Mouse (Mus musculus): ENCODE data around the gene Tmcc1. TPM values are rescaled to one million over a fixed set of nuclear protein-coding genes. Genes with fewer than 3 reads are reported as not detected.
A peak's percentile ranks its signal among the peaks of the same experiment; 100 is the strongest.

Tmcc1 gene
- polyA plus RNA-seq, 1 experiment from 2014 or later, result 26.2 TPM

DNA sequence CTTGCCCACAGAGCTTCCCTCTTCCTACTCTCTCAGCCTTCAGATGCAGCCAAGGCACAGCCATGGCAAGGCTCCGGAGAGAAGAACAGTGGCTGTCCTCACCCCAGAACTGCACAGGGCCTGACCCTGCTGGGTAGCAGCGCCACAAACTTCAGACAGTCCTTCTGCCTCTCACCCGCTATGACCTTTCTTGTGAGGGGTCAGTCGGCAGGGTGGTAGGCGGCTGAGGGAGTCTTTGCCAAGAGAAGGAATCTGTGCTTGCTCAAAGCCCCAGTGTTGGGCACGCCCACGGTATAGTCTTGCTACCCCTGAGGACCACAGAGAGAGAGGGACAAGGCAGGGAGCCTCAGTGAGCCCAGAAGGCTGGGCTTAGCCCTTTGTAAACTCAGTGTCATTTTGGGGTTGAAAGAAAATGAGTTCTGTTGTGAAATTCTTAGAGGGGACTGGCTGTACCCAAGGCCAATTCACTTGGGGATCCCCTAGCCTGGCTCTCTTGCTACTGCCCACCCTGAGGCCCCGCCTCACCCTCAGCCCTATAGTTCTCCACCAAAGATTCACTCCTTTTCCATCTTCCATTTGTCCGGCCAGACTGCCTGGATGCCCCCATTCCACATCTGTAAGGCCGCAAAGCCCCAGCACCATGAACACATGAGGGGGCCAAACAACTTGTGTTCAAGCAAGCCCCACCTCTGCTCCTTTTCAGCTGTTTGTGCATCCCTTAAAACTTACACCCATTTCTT, 201.2 kb downstream of the Tmcc1 start:
- DNase-seq (no peak), ATAC-seq (ENCODE audit: low FRiP score, low TSS enrichment) (no peak)
- H3K4me2 ChIP-seq (ENCODE audit: low read length), result no peak overlapping the region; the same call in 1 of the 2 replicates
- no peak overlapping the region for H3K9ac ChIP-seq (replicated peaks; ENCODE audit: low read length)
- no peak overlapping the region for H3K27ac ChIP-seq (replicated peaks; ENCODE audit: low read depth, low read length)
- H3K4me1 ChIP-seq (ENCODE audit: control insufficient read depth, insufficient read depth, low read length), result peaks cover 17% of the 10 kb centered on the region
- H3K9me3 ChIP-seq (ENCODE audit: control insufficient read depth, low read length), result no peaks in the 10 kb centered on the region
- H3K27me3 ChIP-seq (ENCODE audit: control insufficient read depth, insufficient read depth, low read length), result peaks cover 44% of the 10 kb centered on the region
- H3K36me3 ChIP-seq (ENCODE audit: control insufficient read depth, insufficient read depth, low read length), result no peaks in the 10 kb centered on the region
- 29% methylated on average over 10 of the region's 10 CpGs for WGBS
- H3K4me3 ChIP-seq (replicated peaks; ENCODE audit: low read depth, low read length), result 0 out of 2 replicates have a peak overlapping the region, but pooled peaks have one; percentile 5

- Histone ChIP-seq H3K9ac (replicated peaks; ENCODE audit: low read length) (no peak overlapping the region; the same call in 1 of the 2 replicates), H3K27me3 (ENCODE audit: control insufficient read depth, insufficient read depth, low read length) (peaks cover 44% of the 10 kb centered on the region), H3K36me3 (ENCODE audit: control insufficient read depth, insufficient read depth, low read length) (no peaks in the 10 kb centered on the region), H3K4me2 (ENCODE audit: low read length) (no peak overlapping the region; the same call in 1 of the 2 replicates), H3K27ac (replicated peaks; ENCODE audit: low read depth, low read length) (no peak overlapping the region), H3K4me3 (replicated peaks; ENCODE audit: low read depth, low read length) (0 out of 2 replicates have a peak overlapping the region, but pooled peaks have one; percentile 5), H3K4me1 (ENCODE audit: control insufficient read depth, insufficient read depth, low read length) (peaks cover 23% of the 10 kb centered on the region), H3K9me3 (ENCODE audit: control insufficient read depth, low read length) (no peaks in the 10 kb centered on the region)
- ATAC-seq (ENCODE audit: low FRiP score, low TSS enrichment) (no peak), DNase-seq (no peak)
- 28% methylated on average over 13 of the region's 13 CpGs for WGBS
Observed at GRCm38 (mm10) chr6:115991108-115991880, 202.0 kb downstream of the Tmcc1 start.

DNA sequence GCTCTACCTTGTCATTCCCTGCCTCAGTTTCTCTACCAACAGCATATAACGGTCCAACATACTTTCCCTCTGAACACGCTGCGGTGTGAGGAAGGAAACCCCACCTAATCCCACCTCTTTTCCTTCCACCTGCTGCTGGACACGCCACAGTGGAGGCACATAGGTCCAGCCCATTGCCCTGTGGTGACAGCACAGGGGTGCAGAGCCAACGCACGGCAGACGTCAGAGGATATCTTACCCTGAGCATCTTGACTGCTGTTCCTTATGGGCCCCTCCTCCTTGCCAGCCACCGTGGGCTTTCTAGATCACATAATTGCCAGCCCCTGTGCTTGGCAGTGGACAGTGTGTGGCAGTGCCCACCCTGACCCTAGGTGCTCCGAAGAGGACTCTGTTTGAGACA, 202.8 kb downstream of the Tmcc1 start:
- no peak overlapping the region for H3K9ac ChIP-seq (replicated peaks; ENCODE audit: low read length)
- no peak overlapping the region for H3K27ac ChIP-seq (replicated peaks; ENCODE audit: low read depth, low read length)
- no peak for DNase-seq
- H3K27me3 ChIP-seq (ENCODE audit: control insufficient read depth, insufficient read depth, low read length), result peaks cover 36% of the 10 kb centered on the region
- WGBS, result 84% methylated on average over 9 of the region's 9 CpGs
- no peaks in the 10 kb centered on the region for H3K36me3 ChIP-seq (ENCODE audit: control insufficient read depth, insufficient read depth, low read length)
- no peaks in the 10 kb centered on the region for H3K9me3 ChIP-seq (ENCODE audit: control insufficient read depth, low read length)
- ATAC-seq (ENCODE audit: low FRiP score, low TSS enrichment), result no peak
- H3K4me1 ChIP-seq (ENCODE audit: control insufficient read depth, insufficient read depth, low read length), result peaks cover 23% of the 10 kb centered on the region
- H3K4me2 ChIP-seq (ENCODE audit: low read length), result no peak overlapping the region
- H3K4me3 ChIP-seq (replicated peaks; ENCODE audit: low read depth, low read length), result no peak overlapping the region

DNA sequence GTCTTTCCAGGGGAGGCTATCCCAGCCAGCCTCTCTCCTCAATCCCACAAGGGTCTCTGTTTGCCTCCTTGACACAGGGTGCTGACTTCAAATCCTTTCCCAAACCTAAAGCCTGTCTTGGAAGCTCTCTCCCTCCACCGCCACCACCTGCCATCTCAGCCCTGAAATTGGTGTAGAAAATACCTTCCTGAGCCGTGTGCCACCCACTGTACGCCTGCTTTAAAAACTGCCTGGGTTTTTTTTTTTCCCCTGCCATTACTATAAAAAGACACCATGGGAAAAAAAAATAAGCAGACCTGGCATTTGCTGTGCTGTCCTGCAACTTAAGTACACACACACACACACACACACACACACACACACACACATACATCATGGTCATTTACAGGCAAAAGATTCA, 203.2 kb downstream of the Tmcc1 start:
- no peak overlapping the region for H3K27ac ChIP-seq (replicated peaks; ENCODE audit: low read depth, low read length)

DNA sequence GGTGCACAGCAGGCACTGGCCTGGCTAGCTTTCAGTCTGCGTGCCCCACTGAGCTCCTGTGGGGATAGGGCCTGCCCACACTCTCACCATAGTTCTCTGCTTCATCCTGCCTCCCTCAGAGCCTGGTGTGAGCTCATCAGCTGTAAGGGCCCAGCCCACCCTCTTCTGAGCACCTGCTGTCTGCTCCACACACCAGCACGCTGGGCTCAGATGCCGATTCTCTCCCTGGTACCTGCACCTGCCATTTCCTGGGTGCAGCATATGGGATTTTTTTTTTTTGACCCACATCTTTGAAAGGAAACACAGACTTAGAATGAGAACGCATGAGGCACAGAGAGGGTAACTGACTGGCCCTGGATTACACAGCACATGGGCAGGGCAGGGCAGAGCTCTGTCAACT, 203.7 kb downstream of the Tmcc1 start:
- H3K9ac ChIP-seq (replicated peaks; ENCODE audit: low read length), result no peak overlapping the region
- peaks cover 36% of the 10 kb centered on the region for H3K27me3 ChIP-seq (ENCODE audit: control insufficient read depth, insufficient read depth, low read length)
- 64% methylated on average over 4 of the region's 4 CpGs for whole genome bisulfite sequencing
- H3K9me3 ChIP-seq (ENCODE audit: control insufficient read depth, low read length), result no peaks in the 10 kb centered on the region
- ATAC-seq (ENCODE audit: low FRiP score, low TSS enrichment) (no peak), DNase-seq (no peak)
- peaks cover 23% of the 10 kb centered on the region for H3K4me1 ChIP-seq (ENCODE audit: control insufficient read depth, insufficient read depth, low read length)
- H3K4me2 ChIP-seq (ENCODE audit: low read length), result no peak overlapping the region
- no peaks in the 10 kb centered on the region for H3K36me3 ChIP-seq (ENCODE audit: control insufficient read depth, insufficient read depth, low read length)
- no peak overlapping the region for H3K27ac ChIP-seq (replicated peaks; ENCODE audit: low read depth, low read length)
- no peak overlapping the region for H3K4me3 ChIP-seq (replicated peaks; ENCODE audit: low read depth, low read length)

More for the DNA sequence above, 203.2 kb downstream of the Tmcc1 start:
- peaks cover 23% of the 10 kb centered on the region for H3K4me1 ChIP-seq (ENCODE audit: control insufficient read depth, insufficient read depth, low read length)
- no peak overlapping the region for H3K4me2 ChIP-seq (ENCODE audit: low read length)
- peaks cover 36% of the 10 kb centered on the region for H3K27me3 ChIP-seq (ENCODE audit: control insufficient read depth, insufficient read depth, low read length)
- no peaks in the 10 kb centered on the region for H3K36me3 ChIP-seq (ENCODE audit: control insufficient read depth, insufficient read depth, low read length)
- H3K4me3 ChIP-seq (replicated peaks; ENCODE audit: low read depth, low read length), result no peak overlapping the region
- 83% methylated on average over 3 of the region's 3 CpGs for WGBS
- no peak overlapping the region for H3K9ac ChIP-seq (replicated peaks; ENCODE audit: low read length)
- no peak for ATAC-seq (ENCODE audit: low FRiP score, low TSS enrichment)
- no peak for DNase-seq
- H3K9me3 ChIP-seq (ENCODE audit: control insufficient read depth, low read length), result no peaks in the 10 kb centered on the region

DNA sequence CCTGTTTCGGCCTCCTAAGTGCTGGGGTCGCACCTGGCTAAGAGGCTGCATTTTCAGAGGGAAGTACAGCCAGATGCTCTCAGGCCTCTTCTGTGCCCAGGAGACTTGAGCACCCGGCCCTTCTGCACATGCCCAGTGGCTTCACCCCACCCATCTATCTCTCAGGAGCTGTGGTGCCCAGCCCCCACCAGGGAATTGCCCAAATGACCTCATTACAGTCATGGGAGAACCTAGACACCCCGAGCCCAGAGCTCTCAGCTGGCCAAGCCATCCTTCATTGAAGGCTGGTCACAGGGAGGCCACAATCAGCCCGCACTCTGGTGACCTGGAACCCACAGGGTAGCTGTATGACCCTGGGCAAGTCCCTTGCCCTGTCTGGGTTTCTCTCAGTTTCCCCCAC, 204.3 kb downstream of the Tmcc1 start:
- ATAC-seq (ENCODE audit: low FRiP score, low TSS enrichment) (no peak), DNase-seq (no peak)
- H3K4me1 ChIP-seq (ENCODE audit: control insufficient read depth, insufficient read depth, low read length), result peaks cover 18% of the 10 kb centered on the region
- no peaks in the 10 kb centered on the region for H3K9me3 ChIP-seq (ENCODE audit: control insufficient read depth, low read length)
- H3K4me3 ChIP-seq (replicated peaks; ENCODE audit: low read depth, low read length), result no peak overlapping the region
- no peak overlapping the region for H3K9ac ChIP-seq (replicated peaks; ENCODE audit: low read length)
- no peaks in the 10 kb centered on the region for H3K36me3 ChIP-seq (ENCODE audit: control insufficient read depth, insufficient read depth, low read length)
- H3K27me3 ChIP-seq (ENCODE audit: control insufficient read depth, insufficient read depth, low read length), result peaks cover 31% of the 10 kb centered on the region
- WGBS, result 75% methylated on average over 5 of the region's 5 CpGs
- no peak overlapping the region for H3K27ac ChIP-seq (replicated peaks; ENCODE audit: low read depth, low read length)
- no peak overlapping the region for H3K4me2 ChIP-seq (ENCODE audit: low read length)

GRCm38 (mm10) chr6:115987096-115987747, 206.1 kb downstream of the Tmcc1 start:
- 60% methylated on average over 9 of the region's 9 CpGs for WGBS
- peaks cover 13% of the 10 kb centered on the region for H3K27me3 ChIP-seq (ENCODE audit: control insufficient read depth, insufficient read depth, low read length)
- no peaks in the 10 kb centered on the region for H3K36me3 ChIP-seq (ENCODE audit: control insufficient read depth, insufficient read depth, low read length)
- H3K9ac ChIP-seq (replicated peaks; ENCODE audit: low read length), result no peak overlapping the region
- no peak overlapping the region for H3K4me2 ChIP-seq (ENCODE audit: low read length)
- H3K9me3 ChIP-seq (ENCODE audit: control insufficient read depth, low read length), result no peaks in the 10 kb centered on the region
- DNase-seq, result no peak
- H3K4me1 ChIP-seq (ENCODE audit: control insufficient read depth, insufficient read depth, low read length), result peaks cover 10% of the 10 kb centered on the region
- no peak overlapping the region for H3K27ac ChIP-seq (replicated peaks; ENCODE audit: low read depth, low read length)
- no peak overlapping the region for H3K4me3 ChIP-seq (replicated peaks; ENCODE audit: low read depth, low read length)
- ATAC-seq (ENCODE audit: low FRiP score, low TSS enrichment), result no peak

- H3K4me2 ChIP-seq (ENCODE audit: low read length), result no peak overlapping the region
- H3K27ac ChIP-seq (replicated peaks; ENCODE audit: low read depth, low read length), result no peak overlapping the region
- no peak overlapping the region for H3K9ac ChIP-seq (replicated peaks; ENCODE audit: low read length)
- ATAC-seq (ENCODE audit: low FRiP score, low TSS enrichment) (no peak), DNase-seq (no peak)
- H3K4me3 ChIP-seq (replicated peaks; ENCODE audit: low read depth, low read length), result no peak overlapping the region
- 53% methylated on average over 12 of the region's 12 CpGs for WGBS
- H3K27me3 ChIP-seq (ENCODE audit: control insufficient read depth, insufficient read depth, low read length), result peaks cover 6% of the 10 kb centered on the region; the same call in 1 of the 2 replicates
- H3K9me3 ChIP-seq (ENCODE audit: control insufficient read depth, low read length), result no peaks in the 10 kb centered on the region
- H3K4me1 ChIP-seq (ENCODE audit: control insufficient read depth, insufficient read depth, low read length), result peaks cover 9% of the 10 kb centered on the region
- no peaks in the 10 kb centered on the region for H3K36me3 ChIP-seq (ENCODE audit: control insufficient read depth, insufficient read depth, low read length)
Observed at GRCm38 (mm10) chr6:115986472-115987095, 206.7 kb downstream of the Tmcc1 start.
